Mouse (Mus musculus) myocyte (in vitro differentiated cells): ENCODE data around the gene Tacr1. TPM values are rescaled to one million over a fixed set of nuclear protein-coding genes. Genes with fewer than 3 reads are reported as not detected.

Experiments
- H3K27me3 ChIP-seq: one replicate; pipeline ENCODE4 v1.6.1; 2011; ENCODE audit not compliant: control insufficient read depth, insufficient read depth, insufficient read length
- H3K36me3 ChIP-seq: one replicate; pipeline ENCODE4 v1.6.1; 2011; ENCODE audit not compliant: control insufficient read depth, insufficient read depth
- H3K4me2 ChIP-seq: one replicate; pipeline ENCODE4 v1.6.1; 2011; ENCODE audit warnings: low read depth, control low read depth
- H3K4me3 ChIP-seq: one replicate; pipeline ENCODE4 v1.5.1; 2011; ENCODE audit warnings: mild to moderate bottlenecking, control low read depth, moderate library complexity
- H3K79me2 ChIP-seq: one replicate; pipeline ENCODE4 v1.6.1; 2011; ENCODE audit not compliant: control insufficient read depth, insufficient read depth
- H3ac ChIP-seq: one replicate; pipeline ENCODE4 v1.6.1; 2011; ENCODE audit not compliant: control insufficient read depth, insufficient read length
- CEBPB ChIP-seq: IDR thresholded peaks from 2 replicates; pipeline ENCODE4 v1.6.1; 2011; ENCODE audit warnings: mild to moderate bottlenecking, moderate library complexity; ENCODE audit not compliant: poor library complexity, insufficient read depth, severe bottlenecking
- E2F4 ChIP-seq: IDR thresholded peaks from one replicate; pipeline ENCODE4 v1.6.1; 2011; ENCODE audit warnings: mild to moderate bottlenecking, control low read depth, moderate library complexity; ENCODE audit not compliant: insufficient read depth
- MAX ChIP-seq: IDR thresholded peaks from one replicate; pipeline ENCODE4 v1.6.1; 2011; ENCODE audit warnings: low read depth, mild to moderate bottlenecking, control low read depth
- MYOD1 ChIP-seq, 3 experiments: IDR thresholded peaks; one replicate each; pipeline ENCODE4 v1.6.1; 2011; ENCODE audit warnings: control low read depth in 2 of 3, low read depth in 2 of 3, mild to moderate bottlenecking in 2 of 3, moderate library complexity in 1 of 3; ENCODE audit not compliant: insufficient read length in 2 of 3, control insufficient read depth in 1 of 3
- MYOG ChIP-seq, 3 experiments: IDR thresholded peaks; one replicate each; pipeline ENCODE4 v1.6.1; 2011; ENCODE audit warnings: control low read depth in 2 of 3, low read depth in 2 of 3, mild to moderate bottlenecking in 2 of 3; ENCODE audit not compliant: insufficient read length in 2 of 3, control insufficient read depth in 1 of 3, insufficient read depth in 1 of 3
- POLR2A ChIP-seq: IDR thresholded peaks from one replicate; pipeline ENCODE4 v1.6.1; 2011; ENCODE audit warnings: low read depth, mild to moderate bottlenecking, control low read depth, moderate library complexity; ENCODE audit not compliant: insufficient read length
- POLR2AphosphoS2 ChIP-seq: IDR thresholded peaks from one replicate; pipeline ENCODE4 v1.6.1; 2011; ENCODE audit warnings: low read depth, control low read depth; ENCODE audit not compliant: insufficient read length
- REST ChIP-seq: IDR thresholded peaks from one replicate; pipeline ENCODE4 v1.6.1; 2011; ENCODE audit warnings: mild to moderate bottlenecking, control low read depth, moderate library complexity; ENCODE audit not compliant: insufficient read depth, insufficient read length
- SRF ChIP-seq: IDR thresholded peaks from one replicate; pipeline ENCODE4 v1.6.1; 2011; ENCODE audit warnings: low read depth; ENCODE audit not compliant: control insufficient read depth, insufficient read length
- TCF12 ChIP-seq: IDR thresholded peaks from one replicate; pipeline ENCODE4 v1.6.1; 2011; ENCODE audit warnings: mild to moderate bottlenecking, control low read depth; ENCODE audit not compliant: poor library complexity, insufficient read depth, severe bottlenecking
- TCF3 ChIP-seq: IDR thresholded peaks from one replicate; pipeline ENCODE4 v1.6.1; 2011; ENCODE audit warnings: low read depth, control low read depth; ENCODE audit not compliant: insufficient read length
- USF1 ChIP-seq: IDR thresholded peaks from one replicate; pipeline ENCODE4 v1.6.1; 2011; ENCODE audit warnings: low read depth, mild to moderate bottlenecking, control low read depth, moderate library complexity
- polyA plus RNA-seq: library from polyadenylated mRNA; unstranded; fragments of >200 nt; fragmentation: generic; extraction: Trizol; gene quantifications from one replicate; pipeline ENCODE4 v1.2.1, GENCODE M21; 2012; ENCODE audit warnings: missing spikeins

The Tacr1 gene
- polyA plus RNA-seq, 1 experiment = not detected

DNA sequence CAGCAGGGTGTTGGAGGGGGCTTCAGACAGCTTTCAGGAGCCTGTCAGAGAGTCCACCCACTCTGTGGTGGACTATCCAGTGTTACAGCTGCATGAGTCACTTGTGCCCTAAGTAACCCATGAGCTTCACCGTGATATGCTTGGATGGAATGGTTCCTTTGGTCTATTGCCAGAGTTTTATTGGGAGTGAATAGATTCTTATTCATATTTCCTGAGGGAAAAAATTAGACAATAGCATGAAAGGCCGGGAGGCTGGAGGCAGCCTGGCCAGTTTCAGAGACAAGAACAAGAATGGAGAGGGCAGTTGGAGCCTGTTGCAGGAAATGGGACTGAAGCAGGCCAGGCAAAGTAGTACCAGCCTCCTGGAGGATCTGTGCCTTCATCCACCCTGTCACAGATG lies 126.5 kb downstream of the Tacr1 start:
- Histone ChIP-seq H3K27me3 (no peaks in the 10 kb centered on the region), H3K79me2 (no peaks in the 10 kb centered on the region)
- TF ChIP-seq CEBPB (no peak), SRF (no peak), TCF12 (no peak), E2F4 (no peak), TCF3 (no peak), POLR2AphosphoS2 (no peak), USF1 (no peak), MAX (no peak)

DNA sequence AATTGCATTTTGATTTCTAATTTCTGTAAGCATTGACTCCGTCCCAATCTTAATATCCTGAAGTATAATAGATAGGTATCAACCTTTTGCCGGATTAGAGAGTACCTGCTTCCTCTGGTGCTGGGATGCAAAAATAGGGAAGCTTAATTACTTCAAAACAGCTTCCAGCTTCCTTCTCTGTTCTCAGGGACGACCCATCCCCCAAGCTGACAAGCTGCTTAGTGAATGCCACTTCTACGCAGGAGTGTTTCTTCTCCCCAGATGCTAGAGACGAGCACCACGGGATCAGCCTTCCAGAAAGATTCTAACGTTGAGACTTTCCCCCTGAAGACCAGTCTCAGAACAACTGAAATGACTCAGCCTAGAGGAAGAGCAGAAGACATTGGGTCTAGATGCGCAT lies 134.5 kb downstream of the Tacr1 start:
- no peak overlapping the region for H3ac ChIP-seq
- H3K4me2 ChIP-seq = no peak overlapping the region
- no peaks in the 10 kb centered on the region for H3K36me3 ChIP-seq
- H3K4me3 ChIP-seq = no peak overlapping the region
- H3K79me2 ChIP-seq = no peaks in the 10 kb centered on the region
- TF ChIP-seq TCF3 (no peak), POLR2A (no peak), E2F4 (no peak), TCF12 (no peak), REST (no peak), CEBPB (no peak), MYOG (IDR thresholded peaks at IDR 0.05; ENCODE audit: control insufficient read depth in 1 of 3, insufficient read depth in 1 of 3, insufficient read length in 2 of 3, low read depth in 2 of 3) (no peak), MAX (no peak), MYOD1 (IDR thresholded peaks at IDR 0.05; ENCODE audit: control insufficient read depth in 1 of 3, insufficient read length in 2 of 3, low read depth in 2 of 3) (no peak), SRF (no peak), POLR2AphosphoS2 (no peak), USF1 (no peak)
- H3K27me3 ChIP-seq = peaks cover 12% of the 10 kb centered on the region

More for the DNA sequence above, 126.5 kb downstream of the Tacr1 start:
- Histone ChIP-seq H3K4me3 (no peak overlapping the region), H3K36me3 (no peaks in the 10 kb centered on the region), H3ac (no peak overlapping the region), H3K4me2 (no peak overlapping the region)

DNA sequence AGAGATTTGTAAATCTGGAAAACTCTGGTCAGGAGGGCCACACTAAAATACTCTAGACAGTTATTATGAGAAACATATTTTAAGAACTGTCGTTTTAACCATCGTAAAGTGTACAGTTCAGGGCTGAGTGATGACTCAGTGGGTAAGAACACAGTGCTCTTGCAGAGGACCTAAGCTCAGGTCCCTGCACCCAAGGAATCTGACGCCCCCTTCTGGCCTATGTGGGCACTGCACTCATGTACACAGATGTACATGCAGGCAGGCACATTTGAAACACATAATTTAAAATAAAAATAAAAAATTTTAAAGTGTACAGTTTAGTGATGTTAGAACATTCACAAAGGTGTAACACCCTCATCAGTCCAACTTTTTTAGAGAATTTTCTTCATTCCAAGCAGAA lies 147.1 kb downstream of the Tacr1 start:
- Histone ChIP-seq H3K79me2 (no peaks in the 10 kb centered on the region), H3K4me2 (no peak overlapping the region), H3K27me3 (no peaks in the 10 kb centered on the region), H3K4me3 (no peak overlapping the region), H3K36me3 (no peaks in the 10 kb centered on the region), H3ac (no peak overlapping the region)
- TF ChIP-seq USF1 (no peak), MYOD1 (IDR thresholded peaks at IDR 0.05; ENCODE audit: control insufficient read depth in 1 of 3, insufficient read length in 2 of 3, low read depth in 2 of 3) (no peak), MYOG (IDR thresholded peaks at IDR 0.05; ENCODE audit: control insufficient read depth in 1 of 3, insufficient read depth in 1 of 3, insufficient read length in 2 of 3, low read depth in 2 of 3) (no peak)

DNA sequence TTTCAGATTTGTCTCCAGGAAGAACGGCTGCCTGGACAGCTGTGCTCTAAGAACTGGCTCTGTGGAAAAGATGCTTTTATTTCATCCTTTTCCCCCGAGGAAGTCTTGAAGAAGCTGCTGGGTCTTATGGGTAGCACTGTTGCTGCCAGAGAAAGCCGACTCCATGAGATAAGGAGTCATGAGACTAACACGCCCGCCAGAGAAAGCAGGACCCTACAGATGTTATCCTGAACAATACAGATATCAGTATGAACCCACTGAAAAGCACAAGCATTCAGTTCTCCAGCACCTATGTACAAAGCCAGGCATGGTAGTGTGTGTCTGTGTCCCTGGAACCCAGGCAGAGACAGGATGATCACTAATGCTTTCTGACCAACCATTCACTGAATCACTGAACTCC lies 173.3 kb downstream of the Tacr1 start:
- TF ChIP-seq MYOD1 (IDR thresholded peaks at IDR 0.05; ENCODE audit: control insufficient read depth in 1 of 3, insufficient read length in 2 of 3, low read depth in 2 of 3) (no peak), SRF (no peak), TCF3 (no peak), CEBPB (no peak), MYOG (IDR thresholded peaks at IDR 0.05; ENCODE audit: control insufficient read depth in 1 of 3, insufficient read depth in 1 of 3, insufficient read length in 2 of 3, low read depth in 2 of 3) (no peak), REST (no peak), POLR2AphosphoS2 (no peak)
- no peak overlapping the region for H3ac ChIP-seq
- no peaks in the 10 kb centered on the region for H3K79me2 ChIP-seq
- no peaks in the 10 kb centered on the region for H3K27me3 ChIP-seq
- H3K4me3 ChIP-seq = no peak overlapping the region
- H3K4me2 ChIP-seq = no peak overlapping the region
- no peaks in the 10 kb centered on the region for H3K36me3 ChIP-seq

DNA sequence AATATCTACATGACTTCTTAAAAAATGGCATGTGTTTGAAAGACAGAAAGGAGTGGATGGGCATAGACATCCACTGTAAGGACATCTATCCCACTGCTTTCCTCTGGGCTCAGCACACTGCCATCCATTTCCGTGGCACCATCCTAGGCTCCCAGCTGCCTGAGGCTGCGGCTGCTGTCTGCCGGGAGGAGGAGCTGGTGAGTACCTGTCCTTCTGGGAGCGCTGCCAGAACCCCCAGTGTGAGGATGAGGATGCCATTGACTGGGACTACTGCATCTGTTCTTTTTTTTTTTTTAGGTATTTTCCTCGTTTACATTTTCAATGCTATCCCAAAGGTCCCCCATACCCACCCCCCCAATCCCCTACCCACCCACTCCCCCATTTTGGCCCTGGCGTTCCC lies 183.3 kb downstream of the Tacr1 start:
- Histone ChIP-seq H3K27me3 (no peaks in the 10 kb centered on the region), H3ac (no peak overlapping the region), H3K79me2 (no peaks in the 10 kb centered on the region), H3K36me3 (no peaks in the 10 kb centered on the region), H3K4me3 (no peak overlapping the region), H3K4me2 (no peak overlapping the region)
- TF ChIP-seq CEBPB (no peak), MYOD1 (IDR thresholded peaks at IDR 0.05; ENCODE audit: control insufficient read depth in 1 of 3, insufficient read length in 2 of 3, low read depth in 2 of 3) (no peak), MYOG (IDR thresholded peaks at IDR 0.05; ENCODE audit: control insufficient read depth in 1 of 3, insufficient read depth in 1 of 3, insufficient read length in 2 of 3, low read depth in 2 of 3) (no peak), POLR2A (no peak), SRF (no peak), POLR2AphosphoS2 (no peak), TCF3 (no peak), E2F4 (no peak), USF1 (no peak), REST (no peak), MAX (no peak), TCF12 (no peak)
